Mouse (Mus musculus) midbrain, embryonic 14.5 days (tissue): ENCODE data around the gene Spats2. TPM values are rescaled to one million over a fixed set of nuclear protein-coding genes. Genes with fewer than 3 reads are reported as not detected.
A peak's percentile ranks its signal among the peaks of the same experiment; 100 is the strongest.

Source experiments
- ATAC-seq: fragments of 200-750 bp; cut with Nextera tagmentation; 2 replicates; pipeline ENCODE4 v1.8.0; 2017; ENCODE audit warnings: moderate number of reproducible peaks, moderate library complexity; ENCODE audit not compliant: low FRiP score, low TSS enrichment
- DNase-seq: peaks from one replicate; pipeline ENCODE4 v3.0.0-alpha.2; 2015
- H3K27ac ChIP-seq: fragments of 300-500 bp; sonication (generic); replicated peaks from 2 replicates; pipeline ENCODE4 v1.5.1; 2014; ENCODE audit warnings: mild to moderate bottlenecking, low read depth, low read length, moderate library complexity
- H3K27me3 ChIP-seq: fragments of 300-500 bp; sonication (generic); 2 replicates; pipeline ENCODE4 v1.6.1; 2014; ENCODE audit warnings: low read length, control low read depth, mixed read lengths; ENCODE audit not compliant: control insufficient read depth, insufficient read depth
- H3K36me3 ChIP-seq: fragments of 300-500 bp; sonication (generic); 2 replicates; pipeline ENCODE4 v1.6.1; 2014; ENCODE audit warnings: low read length, control low read depth; ENCODE audit not compliant: control insufficient read depth, insufficient read depth
- H3K4me1 ChIP-seq: fragments of 300-500 bp; sonication (generic); 2 replicates; pipeline ENCODE4 v1.6.1; 2014; ENCODE audit warnings: mild to moderate bottlenecking, antibody characterized with exemption, low read length, control low read depth; ENCODE audit not compliant: control insufficient read depth, insufficient read depth
- H3K4me2 ChIP-seq: fragments of 300-500 bp; sonication (generic); 2 replicates; pipeline ENCODE4 v1.6.1; 2014; ENCODE audit warnings: mild to moderate bottlenecking, low read length, moderate library complexity
- H3K4me3 ChIP-seq: fragments of 300-500 bp; sonication (generic); replicated peaks from 2 replicates; pipeline ENCODE4 v1.5.1; 2014; ENCODE audit warnings: low read depth, low read length
- H3K9ac ChIP-seq: fragments of 300-500 bp; sonication (generic); replicated peaks from 2 replicates; pipeline ENCODE4 v1.6.1; 2014; ENCODE audit warnings: mild to moderate bottlenecking, low read length, moderate library complexity
- H3K9me3 ChIP-seq: fragments of 300-500 bp; sonication (generic); 2 replicates; pipeline ENCODE4 v1.6.1; 2016; ENCODE audit warnings: low read length, control low read depth, mixed read lengths; ENCODE audit not compliant: control insufficient read depth
- WGBS: fragments of 180-500 bp; shearing (Covaris S2); extraction: QIAGEN DNeasy Blood & Tissue Kit; methylation state at CpG from one replicate; pipeline ENCODE4 v1.1.7; 2014; 5-methylcytosine and 5-hydroxymethylcytosine counted together
- polyA plus RNA-seq: library from polyadenylated mRNA; unstranded; fragments of >200 nt; fragmentation: Nextera tagmentation; extraction: Ambion mirVana; gene quantifications from 2 replicates; pipeline ENCODE4 v1.2.1, GENCODE M21; 2014

Gene Spats2
- polyA plus RNA-seq, 1 experiment from 2014 or later: 41.6 TPM

DNA sequence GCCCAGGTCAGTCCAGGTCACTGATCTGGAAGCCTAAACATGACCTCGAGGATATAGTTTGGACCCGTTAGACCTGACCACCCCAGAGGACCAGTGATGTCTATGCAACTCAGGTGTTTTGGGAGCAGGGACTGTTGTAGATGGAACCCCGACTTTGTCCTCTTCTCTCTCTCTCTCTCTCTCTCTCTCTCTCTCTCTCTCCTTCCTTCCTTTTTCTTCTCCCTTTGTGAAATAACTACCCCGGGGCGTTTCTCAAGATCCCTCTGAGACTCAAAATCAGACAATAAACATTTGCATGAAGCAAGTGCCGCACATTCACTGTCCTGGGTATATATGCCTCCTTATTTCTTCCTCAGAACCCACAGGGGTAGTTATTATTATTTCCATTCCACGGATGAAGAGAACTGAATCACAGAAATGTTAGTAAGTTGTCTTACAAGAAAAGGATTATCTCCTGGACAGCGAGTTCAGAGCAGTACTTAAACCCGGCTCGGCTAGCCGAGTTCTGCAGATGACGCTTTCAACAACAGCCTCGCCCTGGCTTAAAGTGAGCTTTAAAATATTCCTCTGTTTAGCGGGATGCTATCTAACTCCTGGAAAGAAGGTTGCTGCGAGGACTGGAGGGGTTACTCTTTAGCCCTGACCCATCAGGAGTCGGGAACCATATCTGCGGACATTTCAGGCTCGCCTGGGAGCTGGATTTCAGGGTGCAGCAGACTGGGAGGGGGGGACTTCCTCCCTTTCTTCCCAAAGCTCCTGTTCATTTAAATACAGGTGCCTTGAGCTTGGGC is 97.3 kb downstream of the Spats2 start:
- 4% methylated on average over 18 of the region's 18 CpGs for WGBS
- H3K36me3 ChIP-seq: no peaks in the 10 kb centered on the region
- ATAC-seq (no peak), DNase-seq (peak; percentile 32)
- no peaks in the 10 kb centered on the region for H3K9me3 ChIP-seq
- H3K4me2 ChIP-seq: peak overlapping the region; percentile 55
- H3K27ac ChIP-seq: no peak overlapping the region
- H3K4me3 ChIP-seq: peak overlapping the region; percentile 37
- H3K4me1 ChIP-seq: peaks cover 13% of the 10 kb centered on the region; the same call in 1 of the 2 replicates
- no peak overlapping the region; the same call in 1 of the 2 replicates for H3K9ac ChIP-seq
- H3K27me3 ChIP-seq: peaks cover 78% of the 10 kb centered on the region

DNA sequence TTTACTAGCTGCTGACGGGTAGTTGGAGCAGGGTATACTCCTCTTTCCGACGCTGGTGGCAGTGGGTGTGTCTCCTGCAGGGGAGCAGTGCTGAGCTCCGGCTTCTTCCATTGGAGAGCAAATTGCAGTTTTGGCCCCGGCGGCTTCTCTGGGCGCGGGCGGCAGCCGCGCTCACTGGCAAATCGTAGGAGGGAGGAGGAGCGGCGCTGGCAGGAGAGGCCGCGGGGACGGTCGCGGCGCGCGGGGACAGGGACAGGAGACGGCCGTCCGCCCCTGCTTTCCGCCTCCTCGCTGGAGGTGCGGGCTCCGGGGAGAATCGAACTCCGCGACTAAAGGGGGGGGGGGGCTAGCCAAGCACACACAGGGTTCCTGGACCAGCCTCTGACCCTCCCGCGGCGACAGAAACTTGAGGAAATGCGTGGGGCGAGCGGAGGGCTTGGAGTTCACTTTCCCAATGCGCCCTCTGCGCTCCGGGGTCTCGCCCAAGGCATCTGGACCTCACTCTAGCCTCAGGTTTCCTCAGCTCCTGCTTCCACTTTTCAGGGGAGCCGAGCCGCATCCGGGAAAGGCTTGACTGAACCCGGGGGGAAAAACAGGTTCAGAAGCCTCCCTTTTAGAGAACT is 98.0 kb downstream of the Spats2 start:
- under 1% methylated on average over 39 of the region's 46 CpGs for WGBS
- Histone ChIP-seq H3K9me3 (no peaks in the 10 kb centered on the region), H3K4me1 (peaks cover 13% of the 10 kb centered on the region; the same call in 1 of the 2 replicates), H3K36me3 (no peaks in the 10 kb centered on the region), H3K9ac (no peak overlapping the region; the same call in 1 of the 2 replicates), H3K4me3 (peak overlapping the region; percentile 37), H3K27me3 (peaks cover 83% of the 10 kb centered on the region), H3K4me2 (peak overlapping the region; percentile 55), H3K27ac (no peak overlapping the region)
- no peak for ATAC-seq
- peak; percentile 64 for DNase-seq

DNA sequence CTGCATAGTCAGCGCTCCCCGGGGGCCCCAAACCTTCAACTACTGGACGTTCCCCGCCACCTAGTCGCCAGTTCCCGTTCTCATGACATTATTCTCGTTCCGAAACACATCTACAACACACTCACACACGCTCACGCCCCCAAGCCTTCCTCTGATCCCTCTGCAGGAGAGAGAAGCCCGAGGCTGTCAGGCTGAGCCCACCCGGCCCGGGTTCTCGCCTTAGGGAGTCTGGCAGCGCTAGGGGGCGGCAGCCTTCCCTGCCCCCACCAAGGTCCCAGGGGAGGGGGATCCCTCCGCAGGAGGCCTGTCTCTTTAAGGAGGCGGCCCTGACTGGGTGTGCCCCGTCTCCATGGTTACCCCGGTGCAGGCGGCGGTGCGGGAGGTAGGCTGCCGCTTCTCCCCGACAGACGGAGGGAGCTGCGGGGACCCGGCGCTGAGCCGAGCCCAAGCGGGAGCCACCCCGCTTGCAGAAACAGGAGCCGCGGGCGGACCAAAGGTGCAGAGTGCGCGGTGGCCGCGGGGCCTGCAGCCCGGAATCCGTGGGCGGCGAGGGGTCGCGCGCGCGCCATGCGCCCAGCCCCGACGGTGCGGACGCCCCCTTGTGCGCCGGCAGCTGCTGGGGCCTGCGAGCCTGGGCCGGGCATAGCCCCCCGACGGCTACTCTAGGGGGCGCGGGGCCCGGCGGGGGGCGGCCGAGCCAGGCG is 98.6 kb downstream of the Spats2 start, which contains the start of gene Kcnh3:
Kcnh3 (plus strand) TSS at position 654 of the 704 bp plus-strand sequence.
- DNase-seq: peak; percentile 70
- peak within 1 kb of the TSS; percentile 26 for H3K9ac ChIP-seq
- peaks cover 13% of the 10 kb centered on the region; the same call in 1 of the 2 replicates for H3K4me1 ChIP-seq
- H3K4me3 ChIP-seq: peak within 1 kb of the TSS; percentile 37
- H3K27ac ChIP-seq: no peak within 1 kb of the TSS
- no peak; the same call in 1 of the 2 replicates for ATAC-seq
- H3K4me2 ChIP-seq: peak within 1 kb of the TSS; percentile 55
- no peaks in the 10 kb centered on the region for H3K9me3 ChIP-seq
- under 1% methylated on average over 61 of the region's 66 CpGs for WGBS
- H3K36me3 ChIP-seq: no peaks in the 10 kb centered on the region
- peaks cover 83% of the 10 kb centered on the region for H3K27me3 ChIP-seq

DNA sequence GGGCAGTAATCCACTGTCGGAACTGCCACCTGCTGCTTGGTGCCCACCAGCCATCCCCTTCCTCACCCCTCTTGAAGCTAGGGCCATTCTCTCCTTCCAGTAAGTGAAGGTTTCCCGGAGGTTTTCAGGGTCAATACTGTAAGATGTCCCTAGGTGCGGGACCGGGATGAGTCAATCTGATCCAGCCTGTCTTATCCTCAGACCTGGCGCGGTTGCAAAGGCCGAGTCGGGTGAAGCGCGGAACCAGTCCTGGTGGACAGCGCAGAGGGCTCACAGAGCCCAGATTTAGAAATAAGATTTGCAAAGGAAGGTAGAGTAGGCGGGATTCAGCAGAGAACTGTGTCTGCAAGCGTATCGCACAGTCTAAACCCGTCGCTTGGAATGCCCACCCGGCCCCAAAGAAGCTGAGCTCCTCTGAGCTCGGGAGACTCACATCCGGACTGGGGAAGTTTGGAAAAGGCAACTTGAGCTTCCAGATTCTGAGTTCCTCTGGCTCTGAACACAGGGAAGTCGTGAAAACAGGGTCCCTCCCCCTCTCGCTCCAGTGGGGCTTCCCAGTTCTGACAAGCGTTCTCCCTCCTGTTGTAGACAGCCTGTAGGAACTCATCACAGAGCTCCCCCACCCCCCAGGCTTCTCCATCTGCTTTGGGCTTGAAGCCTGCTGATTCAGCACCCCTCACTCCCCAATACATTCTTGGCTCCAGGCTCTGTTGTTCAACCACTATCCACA is 99.5 kb downstream of the Spats2 start:
- DNase-seq (peak; percentile 19), ATAC-seq (no peak)
- H3K27ac ChIP-seq: no peak overlapping the region
- H3K9me3 ChIP-seq: no peaks in the 10 kb centered on the region
- H3K4me2 ChIP-seq: peak overlapping the region; percentile 55
- peak overlapping the region; percentile 37 for H3K4me3 ChIP-seq
- H3K36me3 ChIP-seq: no peaks in the 10 kb centered on the region
- 1% methylated on average over 22 of the region's 22 CpGs for WGBS
- no peak overlapping the region; the same call in 1 of the 2 replicates for H3K9ac ChIP-seq
- peaks cover 81% of the 10 kb centered on the region for H3K27me3 ChIP-seq
- H3K4me1 ChIP-seq: peaks cover 13% of the 10 kb centered on the region; the same call in 1 of the 2 replicates

DNA sequence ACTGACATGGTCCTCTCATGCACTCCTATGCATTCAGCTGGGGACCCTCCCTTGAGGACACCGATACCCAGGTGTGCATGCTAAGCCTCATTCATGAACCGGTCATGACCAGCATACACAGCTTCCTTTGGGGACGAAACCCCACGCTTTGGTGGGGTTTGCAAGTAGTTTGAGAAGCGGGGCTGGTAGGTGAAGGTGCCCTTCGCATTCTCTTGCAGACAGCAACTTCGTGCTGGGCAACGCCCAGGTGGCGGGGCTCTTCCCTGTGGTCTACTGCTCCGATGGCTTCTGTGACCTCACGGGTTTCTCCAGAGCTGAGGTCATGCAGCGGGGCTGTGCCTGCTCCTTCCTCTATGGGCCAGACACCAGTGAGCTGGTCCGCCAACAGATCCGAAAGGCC is 100.4 kb downstream of the Spats2 start:
- no peak for DNase-seq
- peaks cover 13% of the 10 kb centered on the region; the same call in 1 of the 2 replicates for H3K4me1 ChIP-seq
- no peak overlapping the region for H3K4me3 ChIP-seq
- H3K36me3 ChIP-seq: no peaks in the 10 kb centered on the region
- WGBS: 13% methylated on average over 14 of the region's 14 CpGs
- H3K9ac ChIP-seq: no peak overlapping the region
- H3K4me2 ChIP-seq: no peak overlapping the region
- H3K27ac ChIP-seq: no peak overlapping the region
- no peaks in the 10 kb centered on the region for H3K9me3 ChIP-seq
- peaks cover 73% of the 10 kb centered on the region for H3K27me3 ChIP-seq
- ATAC-seq: no peak

DNA sequence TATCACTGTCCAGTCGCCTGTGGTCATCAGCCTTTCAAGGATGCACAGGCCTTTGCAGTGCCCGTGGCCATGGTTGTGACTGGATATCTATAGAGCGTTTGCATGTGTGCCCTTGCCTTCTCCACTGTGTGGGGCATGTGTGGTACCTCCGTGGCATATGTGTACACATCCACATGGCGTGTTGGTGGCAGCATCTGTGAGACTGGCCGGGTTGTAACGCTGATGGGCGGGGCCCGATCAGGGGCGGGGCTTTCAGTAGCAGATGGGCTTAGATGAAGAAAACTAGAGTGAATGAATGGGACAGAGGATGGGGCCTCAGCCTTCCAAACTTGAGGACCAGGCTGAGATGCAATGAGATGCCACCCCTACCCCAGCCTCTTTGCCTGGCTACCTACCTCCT is 106.3 kb downstream of the Spats2 start:
- ATAC-seq (no peak), DNase-seq (no peak)
- Histone ChIP-seq H3K9ac (no peak overlapping the region), H3K27ac (no peak overlapping the region), H3K4me3 (no peak overlapping the region), H3K9me3 (no peaks in the 10 kb centered on the region), H3K4me2 (no peak overlapping the region), H3K36me3 (no peaks in the 10 kb centered on the region), H3K4me1 (no peaks in the 10 kb centered on the region), H3K27me3 (peaks cover 19% of the 10 kb centered on the region)
- 77% methylated on average over 10 of the region's 10 CpGs for WGBS

DNA sequence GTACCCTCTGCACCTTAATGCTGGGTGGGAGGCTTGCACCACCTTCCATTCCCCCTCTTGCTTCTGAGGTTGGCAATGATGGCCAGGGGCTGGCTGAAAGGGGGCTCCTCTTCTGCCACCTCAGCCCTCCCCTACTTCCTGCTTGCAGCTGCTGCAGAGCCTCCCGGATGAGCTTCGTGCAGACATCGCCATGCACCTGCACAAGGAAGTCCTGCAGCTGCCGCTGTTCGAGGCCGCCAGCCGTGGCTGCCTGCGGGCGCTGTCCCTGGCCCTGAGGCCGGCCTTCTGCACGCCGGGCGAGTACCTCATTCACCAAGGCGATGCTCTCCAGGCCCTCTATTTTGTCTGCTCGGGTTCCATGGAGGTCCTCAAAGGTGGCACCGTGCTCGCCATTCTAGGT is 108.0 kb downstream of the Spats2 start:
- no peaks in the 10 kb centered on the region for H3K36me3 ChIP-seq
- H3K27ac ChIP-seq: no peak overlapping the region
- no peaks in the 10 kb centered on the region for H3K9me3 ChIP-seq
- 65% methylated on average over 17 of the region's 17 CpGs for WGBS
- no peak overlapping the region for H3K4me3 ChIP-seq
- no peak overlapping the region for H3K9ac ChIP-seq
- ATAC-seq: no peak
- no peak for DNase-seq
- peaks cover 4% of the 10 kb centered on the region; the same call in 1 of the 2 replicates for H3K27me3 ChIP-seq
- H3K4me1 ChIP-seq: no peaks in the 10 kb centered on the region
- no peak overlapping the region for H3K4me2 ChIP-seq
